Mouse (Mus musculus) mature B cell (primary cell): ENCODE measurements around the gene Mcm2.

Source experiments
- in situ Hi-C: fragments of 300-500 bp; cut with MboI; formaldehyde crosslinking; loops from 2 replicates; pipeline ENCODE4 v1.14.3; 2019

Gene Mcm2

DNA sequence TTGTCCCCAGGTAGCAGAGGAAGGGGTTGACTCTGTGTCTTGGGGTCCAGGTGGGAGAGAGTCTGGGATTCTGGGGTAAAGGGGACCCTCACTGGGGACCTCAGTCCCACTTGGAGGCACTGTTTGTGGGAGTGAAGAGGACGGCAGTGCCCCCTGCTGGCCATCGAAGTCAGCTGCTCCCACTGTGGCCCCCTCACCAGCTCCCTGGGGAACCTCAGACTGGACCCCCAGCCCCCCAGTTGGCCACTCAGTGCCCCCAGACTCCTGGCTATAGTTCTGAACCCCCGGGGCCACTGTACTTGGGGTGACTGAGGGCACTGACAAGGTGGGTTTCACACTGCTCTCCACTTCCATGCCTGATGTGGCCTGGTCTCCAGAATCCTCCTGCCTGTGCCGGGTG, 49.3 kb downstream of the Mcm2 start:
- in situ Hi-C loops, result loop anchor here (25.0 kb wide), 1 partner anchor 287 kb away; no protein-coding TSS in a partner anchor

DNA sequence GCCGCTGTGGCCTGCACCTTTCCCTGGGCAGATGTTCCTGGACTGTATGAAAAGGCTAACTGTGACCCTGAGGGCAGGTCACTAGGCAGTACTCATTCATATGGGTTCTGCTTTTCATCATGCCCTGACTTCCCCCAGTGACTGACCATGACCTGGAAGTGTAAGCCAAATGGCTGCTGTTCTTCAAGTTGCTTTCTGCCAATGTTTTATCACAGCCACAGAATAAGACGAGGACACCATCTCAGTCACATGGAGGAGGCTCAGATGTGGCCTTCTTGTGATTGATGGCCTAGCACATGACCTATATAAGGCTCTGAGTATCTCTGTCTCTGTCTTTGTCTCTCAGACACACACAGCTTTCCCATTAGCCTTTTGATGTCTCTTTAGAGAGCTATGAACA, 51.0 kb downstream of the Mcm2 start:
- in situ Hi-C loops, result loop anchor here (25.0 kb wide), 1 partner anchor 285 kb away; no protein-coding TSS in a partner anchor

DNA sequence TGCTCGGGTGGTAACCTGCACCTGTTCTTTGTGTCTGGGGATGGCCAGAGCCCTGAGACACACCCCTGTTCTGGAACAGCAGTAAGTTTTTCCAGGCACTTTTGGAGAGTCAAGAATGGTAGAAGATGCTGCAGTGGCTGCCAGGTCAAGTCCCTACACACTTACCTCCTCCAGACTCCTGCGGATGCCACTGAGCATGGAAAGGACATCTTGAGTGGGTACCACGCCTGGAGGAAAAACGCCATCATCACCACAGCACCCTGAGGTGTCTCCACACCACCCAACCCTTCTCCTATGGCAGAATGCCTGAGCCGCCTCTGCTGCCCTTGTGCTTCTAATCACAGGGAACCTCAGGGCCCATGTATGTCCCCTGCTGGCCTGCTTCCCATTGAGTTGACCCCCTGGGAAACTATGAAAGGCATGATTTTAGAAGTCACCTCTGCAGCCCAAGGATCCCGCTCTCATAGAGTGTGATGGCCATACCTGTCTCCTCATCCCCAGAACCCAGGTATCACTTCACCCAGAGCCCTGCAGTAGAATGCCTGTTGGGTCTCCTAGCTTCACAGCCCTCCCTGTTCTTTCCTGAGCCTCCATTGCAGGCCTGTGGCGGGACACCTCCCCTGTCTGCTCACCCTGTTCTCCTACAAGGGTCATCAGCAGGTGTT, 53.5 kb downstream of the Mcm2 start:
- in situ Hi-C loops, result loop anchor here (25.0 kb wide), 1 partner anchor 283 kb away; no protein-coding TSS in a partner anchor

DNA sequence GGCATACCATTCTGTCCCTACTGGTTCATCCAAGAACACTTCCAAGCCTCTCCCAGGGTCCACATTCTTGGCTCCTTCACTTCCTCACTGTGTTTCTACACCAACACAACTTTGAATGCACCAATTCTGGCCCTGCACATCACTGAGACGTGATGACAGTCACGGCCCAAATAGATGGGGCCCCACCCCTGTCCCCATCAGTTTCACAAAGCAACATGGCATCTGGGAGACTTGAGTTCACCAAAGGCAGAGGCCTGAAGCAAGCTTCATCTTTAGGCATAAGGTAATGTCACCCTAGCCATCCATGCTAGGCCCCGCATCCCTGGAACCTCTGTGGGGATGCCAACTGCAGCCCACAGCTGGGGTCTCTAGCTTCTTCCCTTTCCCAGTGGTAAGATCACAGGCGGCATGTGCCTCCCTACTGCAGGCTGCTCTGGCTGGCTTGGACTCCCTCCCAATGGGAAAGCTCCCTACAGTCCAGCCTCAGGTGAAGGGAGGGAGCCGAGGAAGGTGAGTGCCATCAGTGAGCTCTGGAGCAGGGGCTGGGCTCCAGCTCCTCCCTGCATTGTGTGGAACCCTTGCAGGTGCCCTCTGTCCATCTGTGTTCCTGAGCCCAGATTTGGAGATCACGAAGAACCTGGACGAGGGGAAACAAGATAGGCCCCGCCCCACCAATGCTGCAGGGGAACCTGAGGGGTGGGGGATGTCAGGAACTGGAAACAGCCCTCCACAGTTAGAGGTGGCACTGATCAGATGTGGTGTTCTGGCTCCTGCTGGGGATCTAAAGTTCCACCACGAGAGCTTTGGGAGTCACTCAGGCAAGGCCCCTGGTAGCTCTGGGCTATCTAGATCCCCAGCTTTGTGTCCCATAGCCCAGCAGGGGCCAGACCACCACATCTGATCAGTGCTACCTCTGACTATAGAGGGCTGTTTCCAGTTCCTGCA, 54.5 kb downstream of the Mcm2 start:
- in situ Hi-C loops, result loop anchor here (25.0 kb wide), 1 partner anchor 282 kb away; no protein-coding TSS in a partner anchor

DNA sequence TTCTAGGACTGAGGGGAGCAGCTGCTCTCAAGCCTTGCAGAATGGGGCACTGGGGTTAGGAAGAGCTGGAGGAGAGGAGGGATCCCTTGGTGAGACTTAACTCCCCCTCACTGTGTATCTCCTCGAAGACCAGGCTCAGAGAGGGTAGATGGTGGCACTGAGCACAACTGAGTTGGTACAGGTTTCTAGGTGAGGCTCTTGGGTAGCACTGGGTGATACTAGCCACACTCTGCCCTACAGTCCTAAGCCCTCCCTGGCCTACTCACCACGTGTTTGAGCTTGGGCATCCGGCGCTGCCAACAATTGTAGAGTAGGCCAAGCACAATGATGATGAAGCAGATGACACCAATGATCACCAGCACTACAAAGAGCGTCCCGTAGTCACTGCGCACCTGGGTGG, 55.3 kb downstream of the Mcm2 start:
- in situ Hi-C loops, result loop anchor here (25.0 kb wide), 1 partner anchor 281 kb away; no protein-coding TSS in a partner anchor

DNA sequence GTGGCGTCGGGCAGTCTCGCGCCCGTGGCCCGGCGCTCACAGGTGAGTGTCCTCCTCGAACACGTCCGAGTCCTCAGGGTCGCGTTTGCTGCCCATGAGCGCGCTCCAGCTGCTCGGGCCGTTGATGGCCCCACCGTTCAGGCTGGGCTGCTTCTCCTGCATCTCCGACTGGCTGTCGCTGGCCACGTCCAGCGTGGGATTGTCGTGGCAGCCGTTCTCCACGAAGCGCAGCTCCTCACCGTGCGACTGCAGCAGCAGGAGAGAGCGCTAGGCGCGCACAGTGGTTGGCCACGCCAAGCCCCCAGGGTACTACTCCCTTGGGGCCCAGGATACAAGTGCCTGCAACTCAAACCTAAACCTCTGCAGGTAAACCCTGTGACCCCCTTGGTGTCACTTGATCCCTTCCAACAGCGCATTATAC, 55.8 kb downstream of the Mcm2 start:
- in situ Hi-C loops, result loop anchor here (25.0 kb wide), 1 partner anchor 280 kb away; no protein-coding TSS in a partner anchor

DNA sequence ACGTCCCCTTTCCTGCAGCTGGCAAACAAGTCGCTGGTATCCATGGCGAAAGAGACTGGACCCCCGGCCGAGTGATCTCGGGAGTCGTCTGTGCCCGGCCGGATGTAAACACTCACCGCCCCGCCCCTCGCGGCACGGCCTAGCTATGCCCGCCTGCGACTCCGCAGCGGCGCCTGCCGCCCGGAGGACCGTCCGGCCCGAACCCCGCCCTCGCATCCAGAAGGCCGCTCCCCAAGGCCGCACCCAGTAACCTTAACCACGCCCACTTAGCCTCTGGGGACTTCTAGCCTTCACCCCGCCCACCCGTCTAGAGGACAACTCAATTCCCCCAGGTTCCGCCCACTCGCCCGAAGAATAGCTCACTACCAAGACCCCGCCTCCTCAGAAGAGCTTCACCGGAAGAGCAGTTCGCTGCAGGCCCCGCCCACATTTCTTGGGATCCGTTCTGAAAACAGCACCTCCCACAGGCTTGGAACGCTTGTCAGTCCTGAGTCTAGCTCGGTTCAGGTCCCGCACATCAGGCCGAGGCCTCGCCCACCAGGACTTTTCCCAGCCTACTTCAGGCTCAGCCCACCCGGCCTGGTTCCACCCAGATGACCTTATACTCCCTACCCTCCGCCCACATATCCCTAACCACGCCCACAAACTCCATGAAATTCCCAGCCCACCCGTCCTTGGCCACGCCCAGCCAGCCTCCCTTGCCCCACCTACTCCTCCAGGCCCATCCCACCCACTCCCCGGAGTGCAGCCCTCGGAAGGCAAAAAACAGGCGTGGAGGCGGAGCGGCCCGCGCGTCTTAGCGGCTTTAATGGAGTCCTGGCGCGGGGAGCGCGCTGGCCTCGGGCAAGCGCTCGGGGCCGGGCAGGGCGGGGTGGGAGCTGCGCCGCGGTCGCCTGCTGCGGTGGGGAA, 56.5 kb downstream of the Mcm2 start, which contains the start of gene Abtb1:
TSS of gene Abtb1 (minus strand) at position 204 of the 909 bp plus-strand sequence.
- in situ Hi-C loops, result loop anchor here (25.0 kb wide), 1 partner anchor 280 kb away; no protein-coding TSS in a partner anchor

DNA sequence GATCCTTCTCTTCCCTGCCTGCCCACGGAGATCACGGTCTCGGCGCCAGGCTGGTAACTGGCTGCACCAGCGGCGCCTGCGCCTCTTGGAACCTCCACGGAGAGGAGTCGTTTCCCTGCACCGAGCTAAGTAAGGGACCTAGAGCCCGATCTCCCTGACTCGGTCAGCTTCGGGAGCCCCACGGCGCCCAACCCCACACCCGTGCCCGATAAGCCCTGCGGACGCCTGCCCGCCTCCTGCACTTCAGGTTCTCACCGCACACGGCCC, 57.1 kb downstream of the Mcm2 start:
- in situ Hi-C loops, result loop anchor here (25.0 kb wide), 1 partner anchor 279 kb away; no protein-coding TSS in a partner anchor

DNA sequence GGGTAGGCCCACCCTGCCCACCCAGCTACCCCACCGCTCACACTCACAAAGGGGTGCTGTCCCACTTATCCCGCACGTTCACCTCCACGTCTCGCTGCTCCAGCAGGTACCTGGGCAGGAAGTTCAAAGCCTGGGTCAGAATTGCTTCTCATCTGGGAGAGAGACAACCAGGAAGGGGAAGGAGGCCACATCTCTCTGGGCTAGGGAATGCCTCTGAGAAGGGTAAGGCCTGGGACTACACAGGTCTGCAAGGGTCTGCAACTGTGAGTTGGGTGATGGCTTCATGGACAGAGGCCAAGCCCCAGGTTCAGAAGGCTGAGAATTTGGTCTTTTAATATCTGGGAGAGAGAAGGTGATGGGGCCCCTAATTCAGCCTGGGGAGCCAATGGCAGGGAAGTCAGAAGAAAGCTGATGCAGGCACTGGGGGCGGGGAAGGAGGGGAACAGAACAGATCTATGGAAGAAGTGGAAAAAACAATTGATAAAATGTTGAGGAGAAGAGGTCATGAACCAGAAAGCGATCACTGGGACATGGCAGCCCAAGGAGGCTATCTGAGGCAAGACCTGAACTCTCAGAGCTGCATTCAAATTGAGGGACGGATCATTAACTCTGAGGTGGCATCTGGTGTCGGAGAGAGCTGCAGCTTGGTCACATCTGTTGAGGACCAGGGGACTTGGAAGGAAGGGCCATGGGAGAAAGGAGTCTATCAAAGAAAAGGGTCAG, 57.6 kb downstream of the Mcm2 start:
- in situ Hi-C loops, result loop anchor here (25.0 kb wide), 1 partner anchor 279 kb away; no protein-coding TSS in a partner anchor

DNA sequence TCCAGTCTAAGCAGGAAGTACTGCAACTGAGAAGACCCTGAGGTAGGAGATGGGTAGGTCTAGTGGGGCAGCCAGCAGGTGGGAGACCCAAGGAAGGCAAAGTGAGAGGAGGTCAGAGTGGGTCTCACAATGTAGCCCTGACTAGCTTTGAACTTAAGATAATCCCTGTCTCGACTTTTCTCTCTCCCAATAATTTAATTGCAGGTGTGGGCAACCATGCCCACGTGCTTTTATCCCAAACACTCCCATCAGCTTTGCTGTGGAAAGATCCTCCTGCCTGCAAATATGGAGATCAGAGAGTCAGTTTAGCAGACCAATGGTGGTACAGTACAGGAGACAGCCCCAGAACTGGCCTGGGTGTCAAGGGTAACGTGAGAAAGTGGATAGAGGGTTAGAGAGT, 58.4 kb downstream of the Mcm2 start:
- in situ Hi-C loops, result loop anchor here (25.0 kb wide), 1 partner anchor 278 kb away; no protein-coding TSS in a partner anchor

DNA sequence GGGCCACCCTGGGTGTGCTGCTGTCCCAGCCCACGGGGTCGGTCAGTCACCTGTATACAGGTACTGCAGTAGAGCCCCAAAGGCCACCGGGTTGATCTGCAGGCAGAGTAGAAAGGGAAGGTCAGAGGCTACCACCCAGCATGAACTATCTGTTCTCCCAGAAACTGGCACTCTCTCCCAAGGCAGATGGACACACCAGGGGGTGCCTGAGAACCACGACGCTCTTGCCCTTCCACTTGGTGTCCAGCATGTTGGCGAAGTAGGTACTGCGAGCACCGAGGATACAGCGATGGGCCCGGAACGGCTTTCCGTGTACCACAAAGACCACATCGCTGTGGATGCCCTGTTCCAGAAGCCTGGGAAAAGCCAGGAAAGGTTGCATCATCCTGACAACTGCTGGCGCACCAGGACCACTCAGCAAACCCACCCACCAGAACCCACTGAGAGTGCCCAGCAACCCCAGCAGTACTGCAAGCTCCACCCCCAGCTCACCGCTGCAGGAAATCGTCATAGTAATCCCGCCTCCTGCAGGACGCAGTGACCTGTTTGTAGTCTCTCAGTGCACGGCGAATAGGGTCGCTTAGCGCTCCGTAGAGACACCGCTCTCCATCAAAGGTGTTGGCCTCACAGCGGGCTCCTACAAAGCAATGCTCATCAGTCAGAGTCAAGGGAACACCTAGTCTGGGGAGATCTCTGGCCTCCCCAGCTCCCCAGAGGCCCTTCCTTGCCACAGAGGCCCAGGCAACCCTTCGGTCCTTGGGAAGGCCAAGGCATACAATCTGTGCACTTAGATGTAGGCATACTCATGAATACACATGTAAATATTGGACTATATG, 59.2 kb downstream of the Mcm2 start:
- in situ Hi-C loops, result loop anchor here (25.0 kb wide), 1 partner anchor 277 kb away; no protein-coding TSS in a partner anchor

DNA sequence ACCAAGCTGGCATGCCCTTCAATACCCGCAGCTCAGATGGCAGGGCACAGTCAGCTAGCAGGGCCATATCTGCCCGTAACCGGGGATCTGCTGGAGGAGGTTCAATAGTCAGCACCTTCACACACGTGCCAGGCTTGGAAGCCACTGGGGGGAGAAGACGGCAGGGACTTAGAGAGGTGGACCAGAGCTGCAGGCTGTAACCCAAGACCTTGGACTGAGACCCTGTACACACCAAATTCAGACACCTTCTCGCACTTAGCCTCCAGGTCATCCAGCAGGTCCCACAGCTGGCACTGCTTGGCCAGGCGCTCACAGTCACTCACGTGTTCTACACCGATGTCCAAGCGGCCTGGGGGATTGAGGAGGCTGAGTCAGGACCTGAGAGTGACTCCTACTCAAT, 60.0 kb downstream of the Mcm2 start:
- in situ Hi-C loops, result loop anchor here (25.0 kb wide), 1 partner anchor 276 kb away; no protein-coding TSS in a partner anchor

DNA sequence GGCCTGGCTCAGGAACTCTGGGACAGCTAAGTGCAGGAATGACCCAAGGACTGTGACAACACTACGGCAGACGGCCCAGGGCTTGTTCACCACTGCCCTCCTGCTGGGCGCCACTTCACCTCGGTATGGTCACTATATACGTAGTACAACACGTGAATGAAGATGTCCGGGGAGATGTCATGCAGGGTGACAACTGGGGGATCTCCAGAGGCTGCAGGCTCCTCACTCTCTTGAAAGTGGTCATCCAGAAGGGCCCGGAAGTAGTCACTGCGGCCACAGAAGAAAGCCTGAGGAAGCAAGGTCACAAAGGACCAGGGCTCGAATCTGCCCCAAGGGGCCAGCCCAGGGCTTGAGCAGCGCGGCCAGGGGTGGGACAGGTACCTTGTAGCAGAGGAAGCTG, 60.6 kb downstream of the Mcm2 start:
- in situ Hi-C loops, result loop anchor here (25.0 kb wide), 1 partner anchor 276 kb away; no protein-coding TSS in a partner anchor

DNA sequence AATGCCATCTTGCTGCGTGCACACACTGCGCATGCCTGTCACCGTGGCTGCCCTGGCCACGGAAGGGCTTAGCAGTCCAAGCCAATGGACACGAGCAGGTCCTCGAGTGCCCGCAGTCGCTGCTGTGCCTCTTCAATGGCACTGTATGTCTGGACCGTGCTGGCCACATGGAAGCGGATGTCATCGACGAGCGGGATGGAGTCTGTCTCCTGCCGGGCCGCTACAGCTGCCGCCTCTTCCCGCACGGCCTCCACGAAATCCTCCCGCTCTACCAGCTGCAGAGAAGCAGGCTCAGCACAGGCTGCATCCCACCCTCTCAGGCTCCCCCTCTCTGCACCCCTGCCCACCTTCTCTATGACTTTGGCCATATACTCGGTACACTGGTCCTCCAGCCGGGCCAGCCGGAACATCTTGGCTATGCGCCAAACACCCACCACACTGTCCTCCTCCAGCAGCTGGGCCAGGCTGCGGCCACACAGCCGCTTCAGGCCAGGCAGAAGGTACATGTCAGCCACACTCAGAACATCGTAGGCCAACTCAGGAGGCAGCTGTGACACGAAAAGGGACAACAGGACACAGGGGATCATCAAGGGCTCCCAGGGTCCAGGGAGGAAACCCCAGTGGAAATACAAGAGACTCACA, 62.3 kb downstream of the Mcm2 start:
- in situ Hi-C loops, result loop anchor here (25.0 kb wide), 1 partner anchor 274 kb away; no protein-coding TSS in a partner anchor

DNA sequence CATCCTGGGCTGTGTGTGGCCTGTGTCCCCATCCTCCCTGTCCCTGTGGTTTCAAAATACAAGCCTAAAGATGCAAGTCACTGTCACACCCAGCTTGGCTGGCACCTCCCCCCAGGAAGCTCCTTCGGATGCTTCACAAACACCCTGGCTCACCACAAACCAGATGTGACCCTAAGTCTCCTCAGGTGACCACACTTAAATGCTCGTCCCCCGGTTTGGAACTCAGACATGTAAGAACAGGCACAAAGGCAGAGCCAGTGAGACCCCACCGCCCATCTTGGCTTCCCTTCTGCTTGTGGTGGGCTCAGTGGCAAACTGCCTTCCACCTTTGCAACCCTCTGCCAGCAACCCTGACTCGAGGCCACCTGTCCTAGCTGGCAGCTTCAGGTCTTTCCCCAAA, 63.5 kb downstream of the Mcm2 start:
- in situ Hi-C loops, result loop anchor here (25.0 kb wide), 1 partner anchor 273 kb away; no protein-coding TSS in a partner anchor
